Mouse (Mus musculus) G1E (cell line): ENCODE measurements around the gene Rpl9-ps1.

Experiments used
- CTCF ChIP-seq: IDR thresholded peaks from 2 replicates; pipeline ENCODE4 v1.5.1; 2012; ENCODE audit warnings: low read depth, low read length, inconsistent platforms, mixed read lengths
- GATA1 ChIP-seq: IDR thresholded peaks from 2 replicates; pipeline ENCODE4 v1.6.1; 2012; ENCODE audit warnings: borderline replicate concordance, low read length, inconsistent platforms, mixed read lengths
- GATA2 ChIP-seq: IDR thresholded peaks from 2 replicates; pipeline ENCODE4 v1.6.1; 2012; ENCODE audit warnings: low read depth, low read length, inconsistent platforms, borderline replicate concordance

GRCm38 (mm10) chr11:83616586-83616985 is 28.8 kb downstream of the Rpl9-ps1 start:
- no peak for TF ChIP-seq CTCF
- no peak for TF ChIP-seq GATA1
- no peak for TF ChIP-seq GATA2
